Mouse (Mus musculus): Measurements from ENCODE around the gene Cenpe.

Gene Cenpe

DNA sequence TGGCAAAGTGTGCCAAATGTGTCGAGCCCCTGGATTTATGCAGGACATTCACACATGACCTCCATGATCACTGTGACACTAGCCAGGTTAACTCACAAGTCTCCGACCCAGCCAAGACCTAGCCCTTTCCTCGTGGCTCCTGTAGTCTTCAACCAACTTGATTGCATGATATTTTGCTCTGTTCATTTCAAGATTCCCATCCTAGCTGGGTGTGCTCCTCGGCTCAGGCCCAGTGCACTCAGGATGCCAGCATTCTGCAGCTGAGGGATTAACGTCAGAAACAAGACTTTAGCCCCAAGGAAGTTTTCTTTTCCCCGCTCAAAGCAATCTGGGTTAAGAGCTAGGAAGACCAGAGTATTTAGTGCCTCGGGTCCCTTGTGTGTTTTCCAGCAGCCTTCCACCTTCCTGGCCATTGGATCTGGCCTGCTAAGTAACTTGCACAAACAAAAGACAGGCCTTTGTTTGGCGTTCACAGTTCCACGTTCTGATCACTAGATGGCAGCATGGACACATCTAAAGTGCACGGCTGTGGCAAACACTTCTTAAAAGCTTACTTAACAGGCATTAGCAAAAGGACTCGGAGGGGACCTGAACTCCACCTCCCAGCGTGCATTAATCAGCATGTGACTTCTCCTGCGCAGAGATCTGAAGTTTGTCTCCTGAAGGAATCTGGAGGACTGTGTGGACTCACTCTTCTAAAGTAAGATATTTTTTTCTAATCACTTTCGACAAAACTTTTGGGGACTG, 68.5 kb downstream of the Cenpe start, which contains the start of gene Bdh2:
Bdh2 (plus strand) TSS at position 553 of the 747 bp plus-strand sequence.
- DNase-seq (ENCODE audit: low read depth, low spot score), result peak; percentile 76

DNA sequence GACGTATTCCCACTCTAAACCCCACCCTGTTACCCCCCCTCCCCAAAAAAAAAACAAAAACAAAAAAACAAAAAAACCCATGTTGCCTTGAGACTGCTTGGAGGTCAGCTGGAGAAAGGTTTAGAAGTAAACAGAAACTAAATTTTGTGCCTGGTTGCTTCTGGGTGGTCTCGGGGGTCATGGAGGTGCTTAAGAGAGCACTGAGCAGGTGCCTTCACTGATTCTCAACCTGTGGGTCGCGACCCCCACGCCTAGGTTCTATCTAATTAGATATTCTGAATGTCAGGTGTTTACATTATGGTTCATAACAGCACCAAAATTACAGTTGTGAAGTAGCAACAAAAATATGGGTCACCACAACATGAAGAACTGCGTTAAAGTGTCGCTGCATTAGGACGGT, 69.4 kb downstream of the Cenpe start:
- no peak for DNase-seq (ENCODE audit: low read depth, low spot score)

DNA sequence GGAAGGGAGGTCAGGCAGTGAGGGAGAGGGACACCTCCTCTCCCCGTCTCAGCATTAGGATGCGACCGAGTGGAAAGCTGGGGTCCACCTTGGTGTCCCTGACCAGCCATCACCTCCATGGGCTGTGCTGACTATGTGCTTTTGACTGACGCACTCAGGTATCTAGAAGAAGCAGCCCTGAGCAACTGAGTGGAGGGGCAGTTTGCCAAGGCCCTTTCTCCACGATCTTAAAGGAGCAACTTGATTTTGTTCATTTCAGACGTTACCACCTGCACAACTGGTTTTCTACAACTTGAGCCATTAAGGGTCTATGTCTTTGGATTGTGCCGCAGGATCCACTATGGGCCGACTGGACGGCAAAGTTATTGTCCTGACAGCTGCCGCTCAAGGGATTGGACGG, 72.9 kb downstream of the Cenpe start:
- DNase-seq (ENCODE audit: low read depth, low spot score), result no peak

DNA sequence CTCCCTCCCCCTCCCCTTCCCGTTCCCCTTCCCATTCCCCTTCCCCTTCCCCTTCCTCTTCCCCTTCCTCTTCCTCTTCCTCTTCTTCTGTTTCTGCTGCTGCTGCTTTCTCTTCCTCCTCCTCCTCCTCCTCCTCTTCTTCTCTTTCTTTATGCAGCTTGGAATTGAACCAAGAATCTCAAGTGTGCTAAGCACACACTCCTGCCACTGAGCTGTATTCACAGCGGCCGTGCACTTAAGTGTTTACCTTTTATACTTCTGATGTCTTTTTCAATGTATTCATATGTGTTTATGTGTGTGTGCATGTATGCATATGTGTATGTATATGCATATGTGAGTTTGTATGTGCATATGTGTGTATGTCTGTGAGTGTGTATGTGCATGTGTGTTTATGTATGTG, 73.5 kb downstream of the Cenpe start:
- no peak for DNase-seq (ENCODE audit: low read depth, low spot score)

DNA sequence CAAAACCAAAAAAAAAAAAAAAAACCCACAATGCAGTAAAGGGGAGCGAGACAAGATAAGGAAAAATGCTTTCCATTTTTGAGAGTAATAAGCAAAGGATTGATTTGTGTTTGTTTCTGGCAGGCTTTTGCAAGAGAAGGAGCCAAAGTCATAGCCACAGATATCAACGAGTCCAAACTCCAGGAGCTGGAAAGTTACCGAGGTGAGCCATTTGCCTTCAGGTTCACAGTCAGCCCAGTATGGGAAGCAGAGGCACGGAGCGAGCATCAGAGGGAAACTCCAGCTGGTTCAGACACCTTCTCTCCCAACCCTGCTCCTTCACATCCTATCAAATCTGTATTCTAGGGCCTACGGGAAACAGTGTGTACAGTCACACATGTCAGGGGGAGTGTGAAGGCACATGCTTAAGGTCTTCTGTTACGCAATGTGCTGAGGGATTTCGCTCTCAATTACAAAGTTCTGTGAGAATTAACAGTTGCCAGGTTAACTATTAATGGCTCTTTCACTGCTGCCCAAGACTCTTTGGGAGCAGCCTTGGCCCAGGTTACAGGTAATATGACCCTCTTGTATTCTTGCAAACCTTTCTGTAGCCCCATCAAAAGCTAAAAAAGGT, 75.9 kb downstream of the Cenpe start:
- no peak for DNase-seq (ENCODE audit: low read depth, low spot score)

DNA sequence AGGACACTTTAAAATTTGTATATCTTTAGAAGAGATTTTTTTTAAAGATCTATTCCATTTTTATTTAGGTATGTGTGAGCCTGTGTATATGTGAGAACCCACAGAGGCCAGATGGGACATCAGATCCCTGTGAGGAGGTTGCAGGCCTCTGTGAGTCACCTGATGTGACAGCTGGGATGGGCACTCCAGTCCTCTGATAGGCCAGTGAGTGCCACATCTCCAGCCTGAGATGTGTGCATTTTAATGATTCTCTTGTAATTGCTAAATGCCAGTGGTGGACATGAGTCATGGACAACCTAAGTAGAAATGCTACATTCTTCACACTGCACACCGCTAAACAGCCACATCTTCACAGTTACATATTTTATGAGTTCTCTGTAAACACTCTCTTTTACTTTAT, 76.8 kb downstream of the Cenpe start:
- no peak for DNase-seq (ENCODE audit: low read depth, low spot score)

DNA sequence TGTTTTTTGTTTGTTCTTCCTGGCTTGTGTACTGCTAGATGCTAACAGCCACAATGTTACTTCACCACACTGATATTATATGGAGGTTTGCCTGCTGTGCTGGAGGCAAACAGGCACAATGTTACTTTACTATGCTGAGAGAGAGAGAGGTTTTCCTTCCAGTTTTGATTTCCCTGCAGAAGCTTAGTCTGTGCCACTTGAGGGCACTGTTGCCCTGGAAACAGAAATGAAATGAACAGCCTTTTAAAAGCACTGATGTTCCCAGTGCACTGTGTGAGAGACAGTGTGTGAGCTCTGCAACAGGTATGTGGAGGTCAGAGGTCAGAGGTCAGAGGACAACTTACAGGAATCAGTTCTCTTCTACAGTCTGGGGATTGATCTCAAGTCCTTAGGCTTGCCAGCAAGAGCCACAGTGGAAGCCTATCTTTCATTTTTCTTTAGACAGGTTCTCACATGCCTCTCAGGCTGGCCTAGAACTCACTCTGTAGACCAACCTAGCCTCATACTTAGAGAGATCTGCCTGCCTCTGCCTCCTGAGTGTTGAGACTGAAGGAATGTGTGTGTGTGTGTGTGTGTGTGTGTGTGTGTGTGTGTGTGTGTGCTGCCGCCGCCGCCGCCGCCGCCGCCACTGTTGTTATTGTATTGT, 78.0 kb downstream of the Cenpe start:
- peak; percentile 65 for DNase-seq (ENCODE audit: low read depth, low spot score)

DNA sequence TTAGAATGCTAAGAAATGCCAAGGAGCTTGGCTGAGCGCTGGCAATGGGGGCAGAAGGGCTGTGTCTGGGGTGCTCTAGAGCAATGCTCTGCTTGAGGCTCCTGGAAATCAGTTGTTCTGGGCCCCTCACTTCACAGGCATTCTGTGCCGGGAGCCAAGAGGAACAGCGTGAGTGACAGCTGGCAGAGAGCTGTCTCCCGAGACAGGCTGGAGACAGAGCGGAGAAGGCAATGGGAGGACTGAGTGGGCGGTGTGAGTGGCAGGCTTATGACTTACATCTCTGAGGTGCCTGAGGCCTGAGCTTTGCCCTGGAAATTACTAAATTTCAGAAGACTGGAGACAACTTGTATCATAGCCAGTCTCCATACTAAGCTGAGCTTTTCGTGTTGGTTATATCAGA, 81.4 kb downstream of the Cenpe start:
- DNase-seq (ENCODE audit: low read depth, low spot score), result no peak

DNA sequence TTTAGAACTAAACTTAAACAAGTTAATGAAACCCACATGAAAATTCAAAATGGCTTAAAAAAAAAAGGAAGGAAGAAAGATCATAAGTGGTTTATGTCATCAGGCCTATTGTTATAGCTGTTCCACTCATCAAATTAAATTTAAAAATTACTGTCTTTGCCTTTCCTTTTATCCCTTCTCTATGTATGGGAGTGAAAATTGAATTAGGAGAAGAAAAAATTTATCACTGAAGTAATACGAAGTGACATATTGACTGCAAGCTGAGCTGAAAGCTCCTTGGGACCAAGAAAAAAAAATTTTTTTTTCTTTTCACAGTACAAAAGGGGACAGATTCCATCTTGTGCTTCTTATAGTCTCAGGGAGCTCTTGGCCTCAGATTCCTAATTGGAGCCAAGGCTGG, 83.2 kb downstream of the Cenpe start:
- no peak for DNase-seq (ENCODE audit: low read depth, low spot score)

DNA sequence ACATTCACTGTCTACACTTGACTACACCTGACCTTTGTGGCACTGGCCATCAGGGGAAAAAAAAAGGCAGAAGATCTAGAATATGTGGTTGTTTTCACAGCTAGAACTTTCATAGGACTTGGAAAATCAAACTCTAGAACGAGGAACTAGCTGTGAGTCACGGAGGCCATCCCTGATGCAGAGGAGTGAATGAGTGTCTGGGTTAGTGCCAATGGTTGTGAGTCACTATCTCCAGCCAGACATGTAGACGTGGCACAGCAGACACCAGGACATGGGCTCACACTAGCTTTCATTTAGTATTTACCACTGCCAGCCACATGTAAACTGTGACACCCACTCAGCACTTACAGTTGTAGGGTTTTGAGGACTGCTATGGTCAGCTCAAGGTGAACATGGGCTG, 86.2 kb downstream of the Cenpe start:
- DNase-seq (ENCODE audit: low read depth, low spot score), result no peak

DNA sequence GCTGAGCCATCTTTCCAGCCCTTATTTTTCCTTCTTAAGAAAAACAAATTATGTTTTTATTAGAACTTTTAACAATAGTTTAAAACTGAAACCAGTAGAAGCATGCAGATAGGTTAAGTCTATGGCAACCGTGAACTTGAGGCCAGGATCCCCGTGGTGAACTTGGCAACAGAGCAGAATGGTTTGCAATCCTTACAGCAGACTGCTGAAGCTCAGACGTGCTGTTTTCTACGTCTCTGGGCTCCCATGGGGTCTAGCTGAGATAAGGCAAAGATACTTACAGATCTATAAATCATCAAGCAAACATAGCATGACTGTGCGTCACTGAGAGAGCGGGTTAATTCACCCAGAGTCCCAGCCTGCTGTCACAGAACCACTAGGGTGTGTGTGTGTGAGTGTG, 87.7 kb downstream of the Cenpe start:
- no peak for DNase-seq (ENCODE audit: low read depth, low spot score)

DNA sequence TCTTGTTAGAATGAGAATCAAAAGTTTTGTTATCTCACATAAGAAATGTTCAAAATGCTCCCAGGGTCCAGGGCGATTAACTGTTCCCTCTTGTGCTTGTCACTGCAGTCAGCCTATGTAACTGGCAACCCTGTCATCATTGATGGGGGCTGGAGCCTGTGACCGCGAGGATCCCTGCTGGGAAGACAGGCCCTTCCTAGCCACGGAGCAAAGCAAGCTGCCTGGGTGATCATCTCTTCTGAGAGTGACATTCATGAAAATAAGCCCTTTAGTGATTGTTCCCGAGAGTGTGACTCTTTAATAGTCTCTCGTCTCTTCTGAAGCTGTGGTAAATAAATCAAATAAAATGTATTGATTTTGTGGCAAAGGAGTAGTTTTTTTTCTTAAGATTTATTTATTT, 91.7 kb downstream of the Cenpe start:
- DNase-seq (ENCODE audit: low read depth, low spot score), result no peak

DNA sequence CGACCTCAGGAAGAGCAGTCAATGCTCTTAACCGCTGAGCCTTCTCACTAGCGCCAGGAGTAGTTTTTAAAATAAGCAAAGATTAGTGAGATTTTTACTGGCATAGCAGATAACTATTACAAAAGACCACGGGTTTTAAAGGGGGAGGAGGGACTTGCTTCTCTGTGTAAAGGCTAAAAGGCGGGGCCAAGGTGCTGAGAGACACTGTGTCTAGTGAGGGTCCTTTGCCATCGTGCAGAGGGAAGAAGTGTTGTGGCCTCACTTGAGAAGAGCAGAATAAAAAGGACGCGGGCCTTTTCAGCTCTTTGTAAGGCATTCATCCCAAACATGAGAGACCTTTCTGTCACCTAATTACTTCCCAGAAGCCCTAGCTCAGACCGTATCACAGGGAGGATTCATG, 92.2 kb downstream of the Cenpe start:
- no peak for DNase-seq (ENCODE audit: low read depth, low spot score)

DNA sequence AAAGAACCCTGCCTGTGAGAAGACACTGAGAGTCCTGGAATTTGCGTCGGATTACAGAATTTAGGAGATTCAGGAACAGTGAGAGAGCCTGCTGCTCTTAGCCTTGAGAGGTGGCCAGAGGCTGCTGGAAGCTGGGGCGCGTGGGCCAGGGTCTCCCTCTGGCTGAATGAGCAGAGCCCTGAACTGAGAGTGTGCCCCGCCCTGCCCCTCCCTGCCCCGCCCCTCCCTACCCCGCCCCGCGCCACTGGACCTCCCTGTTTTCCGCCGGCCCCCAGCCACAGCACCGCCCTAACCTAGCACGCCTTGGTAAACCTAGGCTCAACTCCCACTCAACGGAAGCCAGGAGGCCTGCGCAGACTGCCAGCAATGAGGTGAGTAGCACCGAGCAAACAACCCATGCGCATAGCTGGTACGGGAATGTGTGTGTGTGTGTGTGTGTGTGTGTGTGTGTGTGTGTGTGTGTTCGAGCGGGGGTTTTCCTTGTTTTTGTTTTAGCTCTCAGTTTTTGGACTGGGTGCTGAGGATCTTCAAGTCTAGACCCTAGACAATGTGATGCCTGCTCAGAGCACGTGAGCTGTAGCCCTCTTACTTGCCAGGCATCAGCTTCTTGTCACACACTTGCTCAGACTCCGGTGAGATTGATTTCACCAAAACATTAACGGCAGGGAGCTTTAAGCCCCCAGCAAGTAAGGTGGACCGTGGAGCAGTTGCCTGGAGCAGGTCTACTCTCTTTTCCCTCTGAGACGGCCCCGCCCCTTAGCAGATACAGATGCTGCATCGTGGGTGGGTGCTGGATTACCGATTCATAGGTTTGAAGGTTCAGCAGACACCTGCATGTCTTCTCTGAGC, 95.3 kb downstream of the Cenpe start, which contains the start of gene Slc9b2:
Slc9b2 (plus strand) TSS at position 290 of the 849 bp plus-strand sequence.
- no peak for DNase-seq (ENCODE audit: low read depth, low spot score)

DNA sequence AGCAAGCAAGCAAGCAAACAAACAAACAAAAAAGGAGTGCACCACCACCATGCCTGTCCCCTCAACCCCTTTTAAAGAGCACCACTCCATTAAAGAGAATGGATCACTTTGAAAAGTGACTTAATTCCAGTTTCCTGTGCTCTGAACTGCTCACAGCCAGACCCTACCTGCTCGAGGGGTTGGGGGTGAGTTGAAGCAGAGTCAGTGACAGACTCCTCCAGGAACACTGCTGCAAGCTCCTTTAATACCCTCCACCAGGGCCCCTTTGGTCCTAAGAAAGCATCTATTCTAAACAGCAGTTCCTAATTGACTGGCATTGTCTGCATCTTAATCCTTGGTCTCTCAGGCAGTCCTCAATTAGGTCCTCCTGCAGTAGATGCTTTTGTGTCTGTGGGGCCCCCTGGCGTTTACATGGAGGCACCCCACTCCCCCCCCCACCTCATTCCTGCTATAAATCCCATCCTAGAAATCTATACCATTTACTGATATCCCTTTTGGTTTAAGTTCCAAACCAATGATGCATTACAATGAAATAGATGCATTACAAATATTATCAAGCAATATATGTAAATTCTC, 100.7 kb downstream of the Cenpe start:
- DNase-seq (ENCODE audit: low read depth, low spot score), result no peak

DNA sequence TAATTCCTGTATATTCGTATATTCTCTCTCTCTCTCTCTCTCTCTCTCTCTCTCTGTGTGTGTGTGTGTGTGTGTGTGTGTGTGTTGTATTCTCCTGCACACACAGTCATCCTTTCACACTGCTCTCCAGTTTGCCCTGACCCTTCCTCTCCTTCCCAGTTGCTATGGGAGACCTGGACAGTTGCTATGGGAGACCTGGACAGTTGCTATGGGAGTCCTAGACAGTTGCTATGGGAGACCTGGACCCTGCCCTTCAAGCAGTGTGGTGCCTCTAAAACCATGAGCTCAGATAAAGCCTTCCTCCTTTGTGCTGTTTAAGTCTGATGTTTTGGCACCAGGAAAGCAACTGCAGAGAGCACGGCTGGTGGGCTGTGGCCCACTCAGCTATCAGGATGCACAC, 101.4 kb downstream of the Cenpe start:
- no peak for DNase-seq (ENCODE audit: low read depth, low spot score)

DNA sequence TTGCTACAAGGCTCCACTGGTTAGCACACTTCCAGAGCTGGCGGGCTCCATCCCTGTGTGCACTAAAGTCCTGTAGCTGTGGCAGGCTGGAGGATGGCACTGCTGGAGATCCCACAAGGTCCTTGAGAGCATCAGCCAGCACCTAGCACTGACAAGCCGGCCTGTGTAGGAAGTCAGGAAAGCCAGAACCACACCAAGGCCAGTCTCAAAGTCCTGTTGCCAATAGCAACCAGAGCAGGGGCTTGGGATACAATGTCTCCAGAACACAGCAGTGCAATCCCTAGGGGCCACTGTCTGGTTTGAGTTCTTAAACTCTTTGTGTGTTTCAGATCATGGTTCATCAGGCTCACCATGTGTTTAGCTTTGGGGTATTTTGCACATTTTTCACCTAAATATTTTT, 102.5 kb downstream of the Cenpe start:
- DNase-seq (ENCODE audit: low read depth, low spot score), result no peak

DNA sequence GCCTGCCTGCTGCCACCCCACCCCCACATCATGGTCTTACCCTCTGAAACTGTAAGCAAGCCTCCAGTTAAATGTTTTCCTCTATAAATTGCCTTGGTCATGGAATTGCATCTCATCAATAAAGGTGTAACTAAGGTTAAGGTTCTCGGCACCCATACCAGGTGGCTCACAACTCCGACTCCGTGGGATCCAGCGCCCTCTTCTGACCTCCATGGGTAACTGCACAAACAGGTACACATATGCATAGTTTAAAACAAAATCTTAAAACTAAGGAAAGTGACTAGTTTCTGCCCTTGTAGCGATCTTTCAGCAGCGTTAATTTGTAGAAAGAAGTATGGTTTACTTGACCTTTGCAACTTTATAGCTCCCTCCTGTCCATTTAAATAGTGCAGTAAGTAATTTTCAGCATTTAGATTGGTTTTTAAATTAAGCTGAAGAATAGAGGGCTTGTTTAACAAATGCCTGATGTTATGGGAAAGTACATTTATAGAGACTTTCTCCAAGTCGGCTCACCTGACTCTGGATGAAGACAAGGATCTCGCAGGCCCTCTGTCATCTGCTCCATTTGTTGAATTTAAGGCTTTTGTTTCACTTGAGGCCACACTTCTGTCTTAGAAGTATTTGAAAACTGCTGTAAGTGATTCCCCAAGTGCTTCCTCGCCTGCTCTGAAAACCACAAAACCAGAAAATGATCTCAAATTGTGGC, 103.5 kb downstream of the Cenpe start:
- no peak for DNase-seq (ENCODE audit: low read depth, low spot score)

DNA sequence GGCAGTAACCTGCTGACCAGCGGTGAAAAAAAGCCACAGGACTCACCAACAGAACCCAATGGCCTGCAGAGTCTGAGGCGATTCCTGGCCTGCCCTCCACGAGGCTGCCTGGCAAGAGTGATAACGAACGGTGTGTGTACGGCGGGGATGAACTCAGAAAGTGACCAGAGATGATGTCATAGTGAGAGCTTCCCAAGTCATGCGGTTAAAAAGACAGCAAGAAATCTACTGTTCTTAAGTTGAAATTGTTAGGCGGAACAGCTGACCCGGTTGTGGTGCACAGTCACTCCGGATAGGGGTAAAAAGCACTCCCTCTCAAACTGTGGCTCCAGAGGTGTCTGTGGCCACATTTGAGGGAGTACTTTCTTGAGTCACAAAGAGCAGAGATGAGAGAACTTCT, 106.0 kb downstream of the Cenpe start:
- no peak for DNase-seq (ENCODE audit: low read depth, low spot score)
